Mouse (Mus musculus) gonadal fat pad, adult 2 months (tissue): ENCODE measurements around the gene Fbxo11. TPM values are rescaled to one million over a fixed set of nuclear protein-coding genes. Genes with fewer than 3 reads are reported as not detected.
"Not testable (repeated sequence)": the region's sequence is repeated elsewhere in the genome, so short reads cannot be mapped to it uniquely, and the experiment has no call there.

Source experiments
- DNase-seq: peaks from one replicate; pipeline ENCODE4 v3.0.0-alpha.2; 2012; ENCODE audit warnings: low read depth
- polyA plus RNA-seq: library from polyadenylated mRNA; depleted of rRNA; stranded (reverse); fragments of >200 nt; gene quantifications from 2 replicates; pipeline ENCODE4 v1.2.3, GENCODE M21; 2012; rRNA removed

The Fbxo11 gene
- polyA plus RNA-seq, 1 experiment = 16.2 TPM

DNA sequence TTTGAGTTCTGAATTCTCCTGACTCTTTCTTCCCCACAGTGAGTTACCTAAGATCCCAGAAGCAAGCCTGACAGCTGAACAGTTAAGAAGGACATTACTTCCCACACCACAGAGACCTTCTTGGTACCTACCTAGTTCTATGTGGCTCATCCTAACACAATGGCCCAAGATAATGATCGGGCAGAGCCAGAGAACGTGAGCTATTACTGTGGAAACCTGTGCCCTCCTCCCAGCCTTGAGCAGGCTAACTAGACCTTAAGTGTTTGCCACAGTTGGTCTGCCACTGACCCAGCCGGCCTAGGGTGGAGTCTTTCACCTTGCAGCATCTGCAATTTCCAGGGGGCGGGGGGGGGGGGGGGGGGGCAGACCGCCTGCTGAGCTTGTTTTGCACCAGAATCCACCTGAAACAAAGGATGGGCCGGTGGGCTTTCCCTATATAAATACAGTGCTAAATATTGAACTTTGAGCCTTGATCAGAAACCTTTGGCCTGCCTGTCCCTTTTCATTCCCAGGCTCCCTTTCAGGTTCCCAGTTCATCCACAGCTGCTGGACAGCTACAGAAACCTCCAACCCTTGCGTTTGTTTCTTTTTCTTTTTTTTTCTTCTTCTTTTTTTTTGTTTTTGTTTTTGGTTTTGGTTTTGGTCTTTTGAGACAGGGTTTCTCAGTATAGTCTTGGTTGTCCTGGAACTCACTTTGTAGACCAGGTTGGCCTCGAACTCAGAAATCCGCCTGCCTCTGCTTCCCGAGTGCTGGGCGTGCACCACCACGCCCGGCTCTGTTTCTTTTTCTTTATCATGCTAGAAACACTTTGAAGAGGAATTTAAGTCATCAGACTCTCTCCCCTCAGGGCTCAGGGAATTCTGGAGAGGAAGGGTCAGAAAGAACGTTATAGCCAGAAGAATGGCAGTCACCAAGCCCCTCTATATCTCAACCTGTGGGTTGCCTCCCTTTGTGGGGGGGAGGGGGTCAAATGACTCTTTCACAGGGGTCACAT, 101.7 kb downstream of the Fbxo11 start:
- DNase-seq = no peak

GRCm38 (mm10) chr17:87959931-87960330, 105.2 kb downstream of the Fbxo11 start:
- not testable (repeated sequence) for DNase-seq

- not testable (repeated sequence) for DNase-seq
Measured at GRCm38 (mm10) chr17:87959406-87959805, 105.7 kb downstream of the Fbxo11 start.

DNA sequence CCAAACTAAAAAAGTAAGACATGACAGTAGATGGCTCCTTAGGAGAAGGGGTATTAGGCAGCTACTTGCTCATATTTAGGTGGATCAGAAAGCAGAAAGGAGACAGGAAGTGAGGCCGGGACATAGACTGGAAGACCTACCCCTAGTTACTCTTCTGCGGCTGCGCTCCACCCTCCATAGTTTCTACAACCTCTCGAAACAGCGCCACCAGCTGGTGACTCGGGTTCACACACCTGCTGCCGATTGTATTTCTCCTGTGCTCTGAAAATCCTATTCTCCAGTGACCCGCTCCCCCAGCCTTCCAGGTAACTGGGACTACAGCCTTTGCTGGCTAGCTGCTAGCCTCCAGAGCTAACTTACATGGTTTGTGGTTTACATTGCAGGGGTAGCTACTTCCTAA, 106.8 kb downstream of the Fbxo11 start:
- DNase-seq = no peak

DNA sequence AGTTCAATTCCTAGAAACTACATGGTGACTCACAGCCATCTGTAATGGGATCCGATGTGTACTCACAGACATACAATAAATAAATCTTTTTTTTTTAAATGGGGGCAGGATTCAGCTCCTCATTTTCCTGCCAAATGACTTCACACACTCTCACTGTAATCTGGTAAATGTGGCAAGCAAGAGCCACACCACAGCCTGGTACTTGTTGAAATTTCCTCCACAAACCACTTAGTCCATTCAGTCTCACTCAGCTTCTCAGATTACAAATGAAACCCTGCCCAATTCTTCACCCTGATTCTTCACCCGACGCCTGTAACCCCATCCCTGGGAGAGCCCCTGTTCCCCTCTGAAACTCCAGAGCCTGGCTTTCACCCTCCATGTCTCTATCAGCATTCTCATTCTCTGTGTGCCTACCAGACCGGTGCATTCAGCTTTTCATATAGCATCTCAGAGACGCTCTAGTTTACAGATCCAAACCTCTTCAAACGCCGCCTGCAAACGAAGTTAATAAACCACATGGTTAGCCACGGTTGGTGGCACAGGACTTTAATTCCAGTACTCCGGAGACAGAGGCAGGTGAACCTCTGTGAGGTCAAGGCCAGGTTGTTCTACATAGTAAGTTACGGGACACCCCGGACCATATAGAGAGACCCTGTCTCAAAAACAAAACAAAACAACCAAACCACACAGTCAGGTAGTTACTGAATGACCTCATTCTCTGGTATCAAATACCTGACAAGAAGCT, 107.8 kb downstream of the Fbxo11 start:
- DNase-seq = no peak

DNA sequence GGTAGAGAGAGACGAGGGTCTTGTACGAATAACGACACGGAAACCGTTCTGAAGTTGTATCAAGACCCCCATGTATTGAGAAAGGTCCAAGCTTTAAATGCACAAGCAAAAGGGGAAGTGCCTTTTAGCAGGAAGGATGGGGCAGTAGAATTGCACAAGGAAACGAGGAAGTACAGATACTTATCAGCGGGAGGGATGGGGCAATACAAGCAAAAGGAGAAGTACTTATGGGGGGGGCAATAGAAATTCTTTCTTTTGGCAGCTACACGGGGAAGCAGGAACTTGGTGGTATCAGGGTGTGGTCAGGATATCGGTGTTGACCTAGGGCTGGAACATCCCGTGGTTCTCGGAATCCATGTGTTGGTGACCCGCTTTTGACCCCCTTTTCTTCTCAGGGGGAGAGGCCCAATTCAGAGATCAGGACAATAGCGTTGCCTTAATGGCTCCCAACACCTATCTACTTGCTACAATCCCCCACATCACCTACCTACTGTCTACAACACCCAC, 110.4 kb downstream of the Fbxo11 start:
- not testable (repeated sequence) for DNase-seq

- no peak for DNase-seq
Measured at GRCm38 (mm10) chr17:87948965-87949584, 116.0 kb downstream of the Fbxo11 start.

Other genes with a start within 250 kb of the Fbxo11 start
- gene Rpl36-ps4, start 144.3 kb downstream of the Fbxo11 start, polyA plus RNA-seq = not detected in 2 replicates
- 3.4 and 4.4 TPM in 2 replicates for gene Msh6, start 90.2 kb downstream of the Fbxo11 start, polyA plus RNA-seq